In genomic region chr4:150568318-150569134, GRCm38 (mm10) we compare ENCODE assay signal across 8 mouse cellular contexts.
DNase-seq lines count a peak whose midpoint lies in the region; ATAC-seq and TF ChIP-seq lines count a peak whose summit lies in the region.

No protein-coding gene starts in this region.

- no peak for TF ChIP-seq CTCF in liver, embryonic 14.5 days (IDR thresholded peaks at IDR 0.05; ENCODE audit: low read depth)

- H3K4me3 ChIP-seq in embryonic facial prominence, embryonic 10.5 days, result peak overlapping the region; percentile 83
- peak overlapping the region; percentile 76 for H3K4me3 ChIP-seq in hindbrain, embryonic 16.5 days (ENCODE audit: low read length)
- H3K4me3 ChIP-seq in liver, embryonic 14.5 days (ENCODE audit: insufficient read depth in 1 of 2, low read depth in 2 of 2, low read length in 2 of 2), result peak overlapping the region; percentile 82 to 94
- peak overlapping the region; percentile 69 for H3K4me3 ChIP-seq in neural tube, embryonic 15.5 days (replicated peaks)

- H3K4me2 ChIP-seq in hindbrain, embryonic 16.5 days (ENCODE audit: low read length), result peak overlapping the region; percentile 79
- H3K4me2 ChIP-seq in liver, embryonic 14.5 days (ENCODE audit: low read depth), result peak overlapping the region; percentile 93
- H3K4me2 ChIP-seq in neural tube, embryonic 15.5 days, result peak overlapping the region; percentile 78

- DNase-seq in embryo, embryonic 9.5 days (ENCODE audit: extremely low spot score), result peak; percentile 10
- no peak for DNase-seq in embryo, embryonic 10.5 days (ENCODE audit: low spot score)
- no peak for DNase-seq in embryonic facial prominence, embryonic 10.5 days (ENCODE audit: low spot score)
- no peak for DNase-seq in liver, embryonic 14.5 days (ENCODE audit: low read depth in 3 of 3, low spot score in 3 of 3)
- DNase-seq in adrenal gland, postnatal 4 days (ENCODE audit: low spot score in 2 of 2), result no peak
- DNase-seq in gastrocnemius, postnatal 4 days (ENCODE audit: low spot score in 2 of 2), result no peak

- H3K9ac ChIP-seq in hindbrain, embryonic 16.5 days (ENCODE audit: low read depth, low read length), result peak overlapping the region; percentile 91
- peak overlapping the region; percentile 93 for H3K9ac ChIP-seq in liver, embryonic 14.5 days (replicated peaks)
- H3K9ac ChIP-seq in neural tube, embryonic 15.5 days (replicated peaks), result peak overlapping the region; percentile 78

- 0 out of 2 replicates have a peak, but pooled peaks have one; percentile 4 for ATAC-seq in hindbrain, embryonic 16.5 days
- ATAC-seq in liver, embryonic 14.5 days (ENCODE audit: insufficient read depth), result peak; percentile 7; the same call in 1 of the 2 replicates
- ATAC-seq in neural tube, embryonic 15.5 days (ENCODE audit: low FRiP score), result peak; percentile 5; the same call in 1 of the 2 replicates

- no peaks in the 10 kb centered on the region for H3K27me3 ChIP-seq in embryonic facial prominence, embryonic 10.5 days (replicated peaks; ENCODE audit: low read depth, poor library complexity, severe bottlenecking)
- H3K27me3 ChIP-seq in hindbrain, embryonic 16.5 days (replicated peaks; ENCODE audit: control insufficient read depth, insufficient read depth, low read length), result no peaks in the 10 kb centered on the region
- no peaks in the 10 kb centered on the region for H3K27me3 ChIP-seq in liver, embryonic 14.5 days (ENCODE audit: control insufficient read depth, insufficient read depth, low read length)
- no peaks in the 10 kb centered on the region for H3K27me3 ChIP-seq in neural tube, embryonic 15.5 days (replicated peaks)

- no peak for TF ChIP-seq EP300 in liver, embryonic 14.5 days (IDR thresholded peaks at IDR 0.05; ENCODE audit: low read depth)

- H3K27ac ChIP-seq in embryonic facial prominence, embryonic 10.5 days (replicated peaks), result peak overlapping the region; percentile 94
- peak overlapping the region; percentile 88 for H3K27ac ChIP-seq in hindbrain, embryonic 16.5 days (ENCODE audit: low read depth, low read length)
- H3K27ac ChIP-seq in liver, embryonic 14.5 days, result peak overlapping the region; percentile 60
- peak overlapping the region; percentile 96 for H3K27ac ChIP-seq in neural tube, embryonic 15.5 days (replicated peaks)

- WGBS in embryonic facial prominence, embryonic 10.5 days, result 38% methylated on average over 9 of the region's 9 CpGs
- WGBS in hindbrain, embryonic 16.5 days, result 33% methylated on average over 9 of the region's 9 CpGs
- WGBS in liver, embryonic 14.5 days (ENCODE audit: insufficient replicate concordance), result 34% methylated on average over 9 of the region's 9 CpGs
- WGBS in neural tube, embryonic 15.5 days, result 29% methylated on average over 9 of the region's 9 CpGs

- H3K9me3 ChIP-seq in embryonic facial prominence, embryonic 10.5 days, result no peaks in the 10 kb centered on the region
- no peaks in the 10 kb centered on the region for H3K9me3 ChIP-seq in hindbrain, embryonic 16.5 days (ENCODE audit: control insufficient read depth, low read length)
- H3K9me3 ChIP-seq in liver, embryonic 14.5 days (ENCODE audit: control insufficient read depth, low read length), result no peaks in the 10 kb centered on the region
- H3K9me3 ChIP-seq in neural tube, embryonic 15.5 days (replicated peaks), result no peaks in the 10 kb centered on the region

- H3K4me1 ChIP-seq in embryonic facial prominence, embryonic 10.5 days, result peaks cover 43% of the 10 kb centered on the region
- peaks cover 36% of the 10 kb centered on the region for H3K4me1 ChIP-seq in hindbrain, embryonic 16.5 days (ENCODE audit: control insufficient read depth, insufficient read depth, low read depth, low read length)
- peaks cover 14 to 28% of the 10 kb centered on the region in 2 experiments for H3K4me1 ChIP-seq in liver, embryonic 14.5 days (replicated peaks; ENCODE audit: control insufficient read depth in 2 of 2, insufficient read depth in 2 of 2, low read length in 1 of 2)
- peaks cover 59% of the 10 kb centered on the region for H3K4me1 ChIP-seq in neural tube, embryonic 15.5 days

- H3K36me3 ChIP-seq in embryonic facial prominence, embryonic 10.5 days (replicated peaks), result peaks cover 20% of the 10 kb centered on the region
- H3K36me3 ChIP-seq in hindbrain, embryonic 16.5 days (ENCODE audit: control insufficient read depth, insufficient read depth, low read length), result no peaks in the 10 kb centered on the region
- H3K36me3 ChIP-seq in liver, embryonic 14.5 days (replicated peaks; ENCODE audit: control insufficient read depth, insufficient read depth, low read depth), result no peaks in the 10 kb centered on the region
- H3K36me3 ChIP-seq in neural tube, embryonic 15.5 days, result no peaks in the 10 kb centered on the region
